Mouse (Mus musculus) liver, embryonic 15.5 days (tissue): Measurements from ENCODE around the gene Hist1h4f. TPM values are rescaled to one million over a fixed set of nuclear protein-coding genes. Genes with fewer than 3 reads are reported as not detected.
"Not testable (repeated sequence)": the region's sequence is repeated elsewhere in the genome, so short reads cannot be mapped to it uniquely, and the experiment has no call there.

Experiments
- ATAC-seq: fragments of 200-750 bp; cut with Nextera tagmentation; 2 replicates; pipeline ENCODE4 v1.8.0; 2017; ENCODE audit warnings: moderate number of reproducible peaks, mild to moderate bottlenecking, moderate library complexity; ENCODE audit not compliant: insufficient read depth
- H3K27ac ChIP-seq: fragments of 300-500 bp; sonication (generic); replicated peaks from 2 replicates; pipeline ENCODE4 v1.5.1; 2015; ENCODE audit warnings: mild to moderate bottlenecking, inconsistent platforms
- H3K27me3 ChIP-seq: fragments of 300-500 bp; sonication (generic); 2 replicates; pipeline ENCODE4 v1.6.1; 2015; ENCODE audit warnings: mild to moderate bottlenecking, inconsistent platforms
- H3K36me3 ChIP-seq: fragments of 300-500 bp; sonication (generic); replicated peaks from 2 replicates; pipeline ENCODE4 v1.6.1; 2015; ENCODE audit warnings: moderate library complexity, mild to moderate bottlenecking, inconsistent platforms
- H3K4me1 ChIP-seq: fragments of 300-500 bp; sonication (generic); replicated peaks from 2 replicates; pipeline ENCODE4 v1.6.1; 2015; ENCODE audit warnings: inconsistent platforms
- H3K4me2 ChIP-seq: fragments of 300-500 bp; sonication (generic); 2 replicates; pipeline ENCODE4 v1.6.1; 2015; ENCODE audit warnings: moderate library complexity, mild to moderate bottlenecking, inconsistent platforms
- H3K4me3 ChIP-seq: fragments of 300-500 bp; sonication (generic); replicated peaks from 2 replicates; pipeline ENCODE4 v1.5.1; 2015; ENCODE audit warnings: mild to moderate bottlenecking, inconsistent platforms
- H3K9ac ChIP-seq: fragments of 300-500 bp; sonication (generic); 2 replicates; pipeline ENCODE4 v1.6.1; 2015; ENCODE audit warnings: moderate library complexity, mild to moderate bottlenecking, inconsistent platforms
- H3K9me3 ChIP-seq: fragments of 300-500 bp; sonication (generic); replicated peaks from 2 replicates; pipeline ENCODE4 v1.6.1; 2016; ENCODE audit warnings: inconsistent platforms
- WGBS: fragments of 180-500 bp; shearing (Covaris S2); methylation state at CpG from one replicate; pipeline ENCODE4 v1.1.7; 2015; ENCODE audit warnings: mixed read lengths; ENCODE audit not compliant: insufficient replicate concordance; 5-methylcytosine and 5-hydroxymethylcytosine counted together
- polyA plus RNA-seq: library from polyadenylated mRNA; unstranded; fragments of >200 nt; fragmentation: Nextera tagmentation; extraction: Ambion mirVana; gene quantifications from 2 replicates; pipeline ENCODE4 v1.2.1, GENCODE M21; 2015

The Hist1h4f gene
- polyA plus RNA-seq, 1 experiment from 2014 or later, result 1.4 TPM

DNA sequence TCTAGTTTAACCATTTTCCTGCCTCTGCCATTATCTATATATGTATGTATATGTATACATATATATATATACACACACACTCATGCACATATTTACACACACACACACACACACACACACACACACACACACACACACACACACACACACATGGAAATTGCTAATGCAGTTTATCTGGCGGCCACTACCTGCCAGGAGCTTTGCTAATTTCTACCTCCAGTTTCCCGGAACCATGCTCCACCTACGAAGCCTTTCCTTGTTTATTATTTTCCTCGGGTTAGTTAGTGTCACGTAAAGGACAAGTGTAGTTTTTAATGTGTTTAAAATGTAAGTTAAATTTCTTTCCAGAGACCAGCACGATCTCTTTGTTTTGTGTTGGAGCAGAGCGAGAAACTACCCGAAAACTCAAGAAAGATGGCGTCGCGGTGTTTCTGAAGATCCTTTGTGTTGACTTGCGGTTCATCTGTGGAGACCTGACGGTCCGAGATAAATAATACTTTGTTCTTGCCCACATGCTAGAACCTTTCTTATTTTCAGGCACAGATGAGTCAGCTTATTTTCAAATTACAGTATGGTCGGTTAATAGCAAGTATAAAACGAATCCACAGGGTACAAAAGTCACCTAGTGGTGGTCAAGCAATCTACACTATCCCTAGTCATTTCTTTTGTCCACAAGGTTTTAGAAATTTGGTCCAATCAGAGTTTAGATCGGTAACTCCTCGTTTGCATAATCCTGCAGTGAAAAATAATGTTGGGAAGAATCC is 11.4 kb upstream of the Hist1h4f start:
- ATAC-seq, result no peak; the same call in 1 of the 2 replicates
- Histone ChIP-seq H3K4me2 (peak overlapping the region; percentile 82), H3K27ac (peak overlapping the region; percentile 98), H3K4me1 (peaks cover 43% of the 10 kb centered on the region), H3K9me3 (no peaks in the 10 kb centered on the region), H3K9ac (peak overlapping the region; percentile 61), H3K36me3 (no peaks in the 10 kb centered on the region), H3K4me3 (peak overlapping the region; percentile 54), H3K27me3 (no peaks in the 10 kb centered on the region)
- WGBS, result 1% methylated on average over 18 of the region's 18 CpGs

DNA sequence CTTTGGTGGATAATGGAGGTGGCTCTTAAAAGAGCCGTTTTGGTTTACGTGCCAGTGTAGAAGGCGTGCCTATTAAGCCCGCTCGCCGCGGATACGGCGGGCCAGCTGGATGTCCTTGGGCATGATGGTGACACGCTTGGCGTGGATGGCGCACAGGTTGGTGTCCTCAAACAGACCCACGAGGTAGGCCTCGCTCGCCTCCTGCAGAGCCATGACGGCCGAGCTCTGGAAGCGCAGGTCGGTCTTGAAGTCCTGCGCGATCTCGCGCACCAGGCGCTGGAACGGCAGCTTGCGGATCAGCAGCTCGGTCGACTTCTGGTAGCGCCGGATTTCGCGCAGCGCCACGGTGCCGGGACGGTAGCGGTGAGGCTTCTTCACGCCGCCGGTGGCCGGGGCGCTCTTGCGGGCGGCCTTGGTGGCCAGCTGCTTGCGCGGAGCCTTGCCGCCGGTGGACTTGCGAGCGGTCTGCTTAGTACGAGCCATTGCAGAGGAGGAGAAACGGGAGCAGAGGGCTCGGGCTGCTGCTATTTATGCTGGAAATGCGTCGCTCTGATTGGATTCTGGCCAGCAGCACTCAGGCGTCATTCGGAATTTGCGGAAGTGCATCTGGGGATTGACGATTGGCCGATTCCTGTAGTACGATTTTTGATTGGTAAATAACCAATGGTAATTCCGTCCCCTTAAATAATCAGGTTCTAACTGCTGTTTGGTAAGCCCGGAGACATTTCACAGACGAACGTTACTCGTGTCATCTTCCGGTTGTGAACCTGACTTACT is 10.6 kb upstream of the Hist1h4f start, which contains the start of gene Hist1h3e:
Gene Hist1h3e, minus strand, starts transcription at position 487 of the 777 bp plus-strand sequence.
- peak within 1 kb of the TSS; percentile 98 for H3K27ac ChIP-seq
- peak within 1 kb of the TSS; percentile 54 for H3K4me3 ChIP-seq
- peak within 1 kb of the TSS; percentile 82 for H3K4me2 ChIP-seq
- not testable (repeated sequence) for H3K9me3 ChIP-seq, H3K27me3 ChIP-seq, H3K36me3 ChIP-seq
- peak within 1 kb of the TSS; percentile 61 for H3K9ac ChIP-seq
- H3K4me1 ChIP-seq, result peaks cover 40% of the 10 kb centered on the region
- WGBS, result under 1% methylated on average over 52 of the region's 67 CpGs
- ATAC-seq, result peak; percentile 93

DNA sequence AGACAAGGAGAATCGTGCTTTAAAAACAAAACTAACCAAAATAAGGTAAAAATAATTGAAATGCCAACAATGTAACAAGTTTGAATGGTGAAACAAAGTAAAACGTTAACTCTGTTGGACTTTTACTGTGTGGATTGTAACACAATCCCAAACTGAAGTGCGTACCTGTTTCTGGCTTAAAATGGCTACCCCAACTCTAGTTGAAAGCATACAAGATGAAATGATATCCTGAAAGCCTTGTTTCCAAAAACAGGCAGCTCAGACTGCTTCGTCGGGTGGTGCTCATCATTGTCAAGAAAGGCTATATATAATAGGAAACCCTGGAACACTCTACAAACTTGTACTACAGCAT is 10.1 kb upstream of the Hist1h4f start:
- Histone ChIP-seq H3K4me2 (peak overlapping the region; percentile 82), H3K4me1 (peaks cover 44% of the 10 kb centered on the region), H3K4me3 (peak overlapping the region; percentile 54), H3K27ac (peak overlapping the region; percentile 98), H3K9ac (peak overlapping the region; percentile 58; the same call in 1 of the 2 replicates)
- 0% methylated on average over 2 of the region's 5 CpGs for WGBS
- H3K27me3 ChIP-seq, H3K36me3 ChIP-seq, H3K9me3 ChIP-seq, ATAC-seq: not testable (repeated sequence)

DNA sequence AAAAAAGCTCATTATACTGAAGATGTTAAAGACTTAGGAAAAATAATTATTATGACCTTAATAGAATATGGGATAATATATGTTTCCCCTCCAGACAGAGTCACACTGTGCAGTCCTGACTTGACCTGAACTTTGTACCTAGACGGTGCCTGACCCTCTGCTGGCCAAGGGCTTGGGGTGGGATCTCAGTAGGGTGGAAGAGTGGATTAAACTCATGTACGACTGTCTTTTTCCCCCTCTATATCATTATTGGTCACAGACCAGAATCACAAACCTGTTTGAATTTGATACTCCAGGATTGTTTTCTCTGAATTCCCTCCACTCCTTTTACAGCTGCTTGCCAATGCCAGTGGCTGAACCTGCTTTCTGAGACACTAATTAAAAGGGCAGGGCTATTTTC is 9.3 kb upstream of the Hist1h4f start:
- 23% methylated on average over 2 of the region's 2 CpGs for WGBS
- Histone ChIP-seq H3K27ac (peak overlapping the region; percentile 80), H3K4me1 (peaks cover 45% of the 10 kb centered on the region)

DNA sequence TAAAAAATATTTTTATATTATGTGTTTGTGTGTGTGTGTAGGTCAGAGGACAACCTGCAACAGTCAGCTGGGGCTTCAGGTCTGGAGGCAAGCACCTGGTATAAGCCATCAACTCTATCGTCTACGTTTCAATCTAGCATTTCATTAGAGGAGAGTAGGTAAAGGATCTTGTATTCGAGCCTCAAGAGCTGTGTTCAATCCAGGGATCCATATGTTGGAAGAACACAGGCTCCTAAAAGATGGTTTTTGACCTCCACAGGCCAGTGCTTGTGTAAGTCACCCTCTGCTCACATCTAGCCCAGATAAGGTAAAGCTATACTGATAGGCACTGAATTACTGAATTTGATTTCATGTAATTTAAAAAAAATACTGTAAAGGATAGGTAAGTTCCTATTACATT is 5.5 kb upstream of the Hist1h4f start:
- H3K4me3 ChIP-seq, result peak overlapping the region; percentile 61
- ATAC-seq, result no peak
- no peaks in the 10 kb centered on the region for H3K27me3 ChIP-seq
- peaks cover 41% of the 10 kb centered on the region for H3K4me1 ChIP-seq
- no peaks in the 10 kb centered on the region for H3K36me3 ChIP-seq
- H3K9ac ChIP-seq, result peak overlapping the region; percentile 53; the same call in 1 of the 2 replicates
- 57% methylated on average over 3 of the region's 3 CpGs for WGBS
- peak overlapping the region; percentile 97 for H3K27ac ChIP-seq
- H3K4me2 ChIP-seq, result peak overlapping the region; percentile 71
- H3K9me3 ChIP-seq, result no peaks in the 10 kb centered on the region

More for the DNA sequence above, 9.3 kb upstream of the Hist1h4f start:
- not testable (repeated sequence) for H3K27me3 ChIP-seq, H3K9me3 ChIP-seq, ATAC-seq, H3K36me3 ChIP-seq
- H3K4me2 ChIP-seq, result peak overlapping the region; percentile 61
- H3K9ac ChIP-seq, result peak overlapping the region; percentile 56
- peak overlapping the region; percentile 43 for H3K4me3 ChIP-seq

DNA sequence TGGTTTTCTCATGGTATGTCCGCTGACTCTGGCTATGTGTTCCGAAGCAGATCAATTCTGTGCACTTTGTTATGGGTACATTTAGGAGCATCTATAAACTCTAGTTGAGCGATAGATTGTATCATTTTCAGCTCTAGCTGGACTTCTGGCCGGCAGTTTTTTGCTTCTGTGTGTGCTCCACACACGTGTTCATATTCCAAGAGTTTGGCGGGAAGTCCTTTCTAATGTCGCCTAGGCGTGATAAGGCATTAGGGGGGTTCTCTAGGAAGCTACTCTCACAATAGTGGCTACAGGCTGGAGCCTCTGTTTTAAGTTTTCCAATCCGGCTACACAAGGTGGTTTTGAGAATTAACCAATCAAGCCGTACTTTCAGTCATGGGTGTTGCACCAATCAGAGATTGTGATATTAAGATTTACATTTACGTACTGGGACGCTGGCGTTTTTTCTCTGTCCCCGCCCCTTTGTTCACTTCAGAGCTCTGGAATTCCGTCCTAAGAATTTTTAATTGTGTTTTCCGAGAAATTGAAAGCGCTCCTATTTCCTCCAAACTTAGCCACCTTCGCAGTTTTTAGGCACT is 4.5 kb upstream of the Hist1h4f start:
- peak overlapping the region; percentile 61 for H3K4me3 ChIP-seq
- peak overlapping the region; percentile 71 for H3K4me2 ChIP-seq
- peak overlapping the region; percentile 97 for H3K27ac ChIP-seq
- peak; percentile 41 for ATAC-seq
- H3K36me3 ChIP-seq, result no peaks in the 10 kb centered on the region
- no peaks in the 10 kb centered on the region for H3K27me3 ChIP-seq
- WGBS, result under 1% methylated on average over 18 of the region's 18 CpGs
- H3K9ac ChIP-seq, result peak overlapping the region; percentile 72
- H3K9me3 ChIP-seq, result no peaks in the 10 kb centered on the region
- peaks cover 46% of the 10 kb centered on the region for H3K4me1 ChIP-seq

DNA sequence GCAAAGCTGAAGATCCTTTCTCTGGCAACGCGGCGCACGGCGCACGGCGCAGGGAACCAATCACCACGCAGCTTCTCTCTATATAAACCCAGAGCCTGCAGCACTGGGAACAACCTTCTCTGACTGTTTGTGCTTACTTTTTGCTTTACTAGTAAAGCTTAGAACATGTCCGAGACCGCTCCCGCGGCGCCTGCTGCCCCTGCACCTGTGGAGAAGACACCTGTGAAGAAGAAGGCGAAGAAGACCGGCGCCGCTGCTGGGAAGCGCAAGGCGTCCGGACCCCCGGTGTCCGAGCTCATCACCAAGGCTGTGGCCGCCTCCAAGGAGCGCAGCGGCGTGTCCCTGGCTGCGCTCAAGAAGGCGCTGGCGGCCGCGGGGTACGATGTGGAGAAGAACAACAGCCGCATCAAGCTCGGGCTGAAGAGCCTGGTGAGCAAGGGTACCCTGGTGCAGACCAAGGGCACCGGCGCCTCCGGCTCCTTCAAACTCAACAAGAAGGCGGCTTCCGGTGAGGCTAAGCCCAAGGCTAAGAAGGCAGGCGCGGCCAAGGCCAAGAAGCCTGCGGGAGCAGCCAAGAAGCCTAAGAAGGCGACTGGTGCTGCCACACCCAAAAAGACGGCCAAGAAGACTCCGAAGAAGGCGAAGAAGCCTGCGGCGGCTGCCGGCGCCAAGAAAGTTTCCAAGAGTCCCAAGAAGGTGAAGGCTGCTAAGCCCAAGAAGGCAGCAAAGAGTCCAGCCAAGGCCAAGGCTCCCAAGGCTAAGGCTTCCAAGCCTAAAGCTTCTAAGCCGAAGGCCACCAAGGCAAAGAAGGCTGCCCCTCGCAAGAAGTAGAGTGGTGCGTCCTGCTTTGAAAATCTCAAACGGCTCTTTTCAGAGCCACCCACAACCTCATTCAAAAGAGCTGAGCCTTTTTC is 3.7 kb upstream of the Hist1h4f start:
- WGBS, result under 1% methylated on average over 54 of the region's 54 CpGs

DNA sequence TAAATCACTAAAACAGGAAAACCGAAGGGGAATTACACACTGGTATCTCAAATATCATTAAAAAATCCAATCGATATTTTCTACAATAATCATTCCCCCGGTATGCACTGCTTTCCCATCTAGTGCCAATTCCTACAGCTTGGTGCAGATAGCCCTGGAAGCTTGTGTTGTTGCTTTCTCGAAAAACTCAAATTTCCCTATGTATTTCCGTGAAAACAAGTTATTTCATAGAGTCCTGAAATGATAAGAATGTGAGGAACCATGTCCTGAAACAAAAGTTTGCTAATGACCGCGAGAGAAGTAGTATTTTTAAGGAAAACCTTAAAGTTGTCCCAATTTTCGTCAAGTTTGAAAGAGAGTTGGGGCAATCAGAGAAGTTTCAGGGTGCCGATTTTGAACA is 2.9 kb upstream of the Hist1h4f start:
- peak overlapping the region; percentile 71 for H3K4me2 ChIP-seq
- H3K9me3 ChIP-seq, result no peaks in the 10 kb centered on the region
- no peak for ATAC-seq
- H3K27me3 ChIP-seq, result no peaks in the 10 kb centered on the region
- H3K4me3 ChIP-seq, result peak overlapping the region; percentile 61
- WGBS, result 12% methylated on average over 9 of the region's 9 CpGs
- H3K27ac ChIP-seq, result peak overlapping the region; percentile 97
- H3K4me1 ChIP-seq, result peaks cover 49% of the 10 kb centered on the region
- H3K9ac ChIP-seq, result peak overlapping the region; percentile 72
- no peaks in the 10 kb centered on the region for H3K36me3 ChIP-seq

More for the DNA sequence above, 3.7 kb upstream of the Hist1h4f start:
- H3K36me3 ChIP-seq, result no peaks in the 10 kb centered on the region
- H3K4me2 ChIP-seq, result peak overlapping the region; percentile 71
- H3K9ac ChIP-seq, result peak overlapping the region; percentile 72
- peak; percentile 72 for ATAC-seq
- H3K4me1 ChIP-seq, result peaks cover 44% of the 10 kb centered on the region
- H3K9me3 ChIP-seq, result no peaks in the 10 kb centered on the region
- peak overlapping the region; percentile 61 for H3K4me3 ChIP-seq
- peak overlapping the region; percentile 97 for H3K27ac ChIP-seq
- H3K27me3 ChIP-seq, result no peaks in the 10 kb centered on the region

DNA sequence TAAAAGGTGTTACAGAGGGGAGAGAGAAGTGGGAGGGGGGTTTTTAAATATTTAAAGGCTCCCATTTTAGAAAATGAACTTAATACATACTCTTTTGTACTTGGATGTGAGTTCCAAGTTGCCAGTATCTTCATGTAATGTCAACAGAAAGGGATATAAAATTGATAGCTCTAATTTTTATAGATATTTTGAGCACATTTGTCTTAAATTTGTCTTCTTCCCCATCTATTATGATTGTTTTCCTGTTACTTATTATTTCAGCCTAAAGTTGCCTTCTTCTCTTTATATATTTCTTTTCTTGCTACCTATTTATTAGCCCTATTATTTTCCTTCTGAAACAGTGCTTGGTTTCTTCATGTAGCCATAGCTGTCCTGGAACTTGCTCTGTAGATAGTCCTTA is 1.5 kb upstream of the Hist1h4f start, which contains the start of gene Hist1h1d:
Gene Hist1h1d, plus strand, starts transcription at position 301 of the 400 bp plus-strand sequence.
- Histone ChIP-seq H3K4me1 (peaks cover 57% of the 10 kb centered on the region), H3K9ac (peak within 1 kb of the TSS; percentile 72), H3K36me3 (no peaks in the 10 kb centered on the region), H3K27me3 (no peaks in the 10 kb centered on the region), H3K27ac (peak within 1 kb of the TSS; percentile 97), H3K9me3 (no peaks in the 10 kb centered on the region), H3K4me2 (peak within 1 kb of the TSS; percentile 71), H3K4me3 (peak within 1 kb of the TSS; percentile 56)
- no peak for ATAC-seq
